21 mouse cellular contexts compared by ENCODE assay signal in genomic region chr9:111220551-111221080, GRCm38 (mm10). TPM values are rescaled to one million over a fixed set of nuclear protein-coding genes. Genes with fewer than 3 reads are reported as not detected.
A peak's percentile ranks its signal among the peaks of the same experiment; 100 is the strongest.
DNase-seq lines count a peak whose midpoint lies in the region; ATAC-seq and TF ChIP-seq lines count a peak whose summit lies in the region.
"Had no signal": no experiment of that assay in that cellular context is flagged by ENCODE, and none has a peak within 500 bp of the region (broad histone marks: within the 10 kb centered on the region; RNA-seq: fewer than 3 reads in every experiment).

No protein-coding gene starts in this region.

- peaks cover 13% of the 10 kb centered on the region; the same call in 1 of the 2 replicates for H3K36me3 ChIP-seq in thymus, adult 2 months (ENCODE audit: control insufficient read depth, insufficient read depth, low read length)

- ATAC-seq in hematopoietic stem cell, adult 5-6 weeks (replicated peaks in 1 of 2; ENCODE audit: insufficient read depth in 1 of 2, low FRiP score in 2 of 2, low TSS enrichment in 1 of 2, low read depth in 1 of 2, poor library complexity in 2 of 2, severe bottlenecking in 2 of 2) = peak; percentile 35 to 49; a peak in 2 of 4 replicates
- ATAC-seq in monocyte, adult 5-6 weeks (replicated peaks; ENCODE audit: insufficient number of reproducible peaks, low FRiP score, low TSS enrichment, poor library complexity, severe bottlenecking) = 0 out of 2 replicates have a peak, but pooled peaks have one; percentile 31
- ATAC-seq: forebrain, embryonic 15.5 days had no signal

- no peak overlapping the region for H3K27ac ChIP-seq in thymus, adult 2 months (ENCODE audit: control insufficient read depth, insufficient read depth, low read length)
- H3K27ac ChIP-seq: embryonic facial prominence, embryonic 15.5 days; forebrain, embryonic 15.5 days; heart, adult 2 months; heart, embryonic 15.5 days; hindbrain, embryonic 10.5 days; hindbrain, embryonic 15.5 days had no signal

- no peak for TF ChIP-seq POLR2A in thymus, adult 2 months (IDR thresholded peaks at IDR 0.05; ENCODE audit: control insufficient read depth, extremely low read depth, insufficient read depth, low read length, poor library complexity)

- WGBS in thymus, adult 2 months = 82% methylated on average over 5 of the region's 5 CpGs

- no peaks in the 10 kb centered on the region for H3K27me3 ChIP-seq in thymus, adult 2 months (ENCODE audit: control insufficient read depth, insufficient read depth, low read length)
- H3K27me3 ChIP-seq: embryonic facial prominence, embryonic 15.5 days; forebrain, embryonic 15.5 days; heart, embryonic 15.5 days; hindbrain, embryonic 15.5 days had no signal

- peak; percentile 7 to 19 for DNase-seq in spleen, postnatal 36 days (ENCODE audit: low spot score in 2 of 2)
- DNase-seq in spleen, adult 18-20 months = no peak
- no peak for DNase-seq in layer of hippocampus, postnatal 10 days (ENCODE audit: low spot score in 2 of 2)
- no peak for DNase-seq in cerebellum, adult 18-20 months
- DNase-seq in thymus, adult 2 months = no peak
- DNase-seq: adrenal gland, adult 2 months; adrenal gland, postnatal 25 days; cerebellum, adult 11 months; cerebellum, adult 9-11 months; cerebellum, postnatal 36 days; gastrocnemius, postnatal 10 days; heart, adult 2 months; heart, postnatal 14 days had no signal

- no peak for TF ChIP-seq CTCF in thymus, adult 2 months (IDR thresholded peaks at IDR 0.05; ENCODE audit: borderline replicate concordance, control insufficient read depth, extremely low read depth, insufficient read depth, low read length, poor library complexity)

- no peaks in the 10 kb centered on the region for H3K4me1 ChIP-seq in thymus, adult 2 months (replicated peaks; ENCODE audit: control insufficient read depth, insufficient read depth, low read length)
- H3K4me1 ChIP-seq: embryonic facial prominence, embryonic 15.5 days; forebrain, embryonic 15.5 days; hindbrain, embryonic 10.5 days; hindbrain, embryonic 15.5 days had no signal

- no peak overlapping the region for H3K4me3 ChIP-seq in thymus, adult 2 months (ENCODE audit: control insufficient read depth, insufficient read depth, low read length)
- H3K4me3 ChIP-seq: embryonic facial prominence, embryonic 15.5 days; erythroblast, embryonic 14.5 days; forebrain, embryonic 15.5 days; heart, adult 2 months; heart, embryonic 15.5 days; hindbrain, embryonic 10.5 days; hindbrain, embryonic 15.5 days had no signal

RNA-seq across cellular contexts. Expression of gene Mlh1, which starts 51.0 kb away (rescaled TPM):
- 61.1 and 65.1 TPM in 2 replicates for total RNA-seq in hematopoietic stem cell, adult 5-6 weeks (2017)
- 19.3 to 59.3 TPM (median 34.8 TPM) in 3 replicates for total RNA-seq in monocyte, adult 5-6 weeks (2017)
- total RNA-seq in layer of hippocampus, postnatal 10 days (2021) = 10 to 100 TPM; 21.1 to 26.0 TPM
- 23.6 and 24.6 TPM in 2 replicates for polyA plus RNA-seq in thymus, adult 2 months (2012; rRNA removed)

RNA-seq across cellular contexts. Expression of gene Epm2aip1, which starts 51.1 kb away (rescaled TPM):
- total RNA-seq in hematopoietic stem cell, adult 5-6 weeks (2017) = 16.5 and 42.1 TPM in 2 replicates
- total RNA-seq in monocyte, adult 5-6 weeks (2017) = 12.3 to 26.9 TPM (median 13.0 TPM) in 3 replicates
- total RNA-seq in layer of hippocampus, postnatal 10 days (2021) = 10 to 100 TPM; 80.1 to 83.0 TPM
- 22.9 and 29.1 TPM in 2 replicates for polyA plus RNA-seq in thymus, adult 2 months (2012; rRNA removed)

Comparison
In these comparisons a context has a peak if more than half of its experiments do, and no peak if none do; other contexts are left out.
1. DNase-seq: peak in spleen, postnatal 36 days (2 of 2); none in spleen, adult 18-20 months (0 of 2), layer of hippocampus, postnatal 10 days (0 of 2), cerebellum, adult 18-20 months (0 of 2) and thymus, adult 2 months (single experiment).